Mouse (Mus musculus) adrenal gland, adult (tissue): ENCODE results near the gene Vars2.

Source experiments
- DNase-seq, 2 experiments: peaks; one replicate each; pipeline ENCODE4 v3.0.0; 2022 to 2023; ENCODE audit warnings: low spot score in 1 of 2; ENCODE audit not compliant: inconsistent age in 2 of 2

The Vars2 gene

DNA sequence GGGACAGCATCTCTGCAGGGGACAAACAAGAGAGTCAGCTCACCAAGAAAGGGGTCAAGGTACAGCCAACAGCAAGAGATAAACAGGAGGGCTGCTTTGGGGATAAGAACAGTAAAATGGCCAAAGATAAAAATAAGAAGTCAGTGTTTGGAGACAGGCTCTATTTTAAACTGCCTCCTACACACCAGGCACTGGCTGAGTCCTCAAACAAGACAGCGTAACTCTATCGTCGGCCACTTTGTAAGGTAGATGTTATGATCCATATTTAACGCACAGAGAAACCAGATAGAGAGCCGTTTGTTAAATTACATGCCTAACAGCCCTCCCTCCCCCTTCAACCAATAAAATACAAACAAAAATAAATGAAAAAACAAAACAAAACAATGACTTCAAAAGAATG, 26.5 kb upstream of the Vars2 start:
- DNase-seq = no peak

DNA sequence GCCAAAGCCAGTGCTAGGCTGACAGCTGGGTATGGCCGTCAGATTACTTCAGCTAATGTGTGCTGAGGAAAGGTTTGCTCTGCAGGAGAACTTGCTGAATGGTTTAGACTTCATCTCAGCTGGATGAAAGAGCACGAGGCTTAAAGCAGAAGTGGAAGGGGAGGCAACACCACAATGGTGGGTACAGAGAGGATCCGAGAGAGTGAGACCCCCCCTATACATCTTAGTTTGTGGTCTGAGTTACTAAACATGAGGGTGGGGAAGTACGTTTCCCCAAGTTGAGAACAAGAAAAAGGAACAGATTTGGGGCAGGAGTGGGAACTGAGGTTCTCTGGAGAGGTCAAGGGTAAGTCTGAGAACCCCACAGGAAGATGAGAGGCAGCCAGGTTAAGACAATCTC, 25.0 kb upstream of the Vars2 start:
- DNase-seq = no peak

DNA sequence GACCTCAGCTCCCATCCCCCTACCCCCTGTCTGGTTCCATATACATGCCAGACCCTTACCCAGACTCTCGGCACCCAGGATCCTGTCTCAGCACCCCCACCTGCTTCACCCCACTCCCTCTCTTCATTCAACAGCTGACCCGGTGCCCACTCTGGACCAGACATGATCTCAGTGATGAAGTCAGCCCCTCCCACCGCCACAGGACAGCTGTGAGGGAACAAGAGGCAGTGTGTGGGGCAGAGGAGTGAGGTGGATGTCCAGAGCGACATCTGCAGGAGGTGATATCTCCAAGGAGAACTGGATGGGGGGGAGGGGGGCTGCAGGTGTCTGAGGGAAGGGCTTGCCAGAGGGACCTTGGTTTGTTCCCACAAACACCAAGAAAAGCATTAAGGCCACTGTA, 24.4 kb upstream of the Vars2 start:
- DNase-seq = no peak

DNA sequence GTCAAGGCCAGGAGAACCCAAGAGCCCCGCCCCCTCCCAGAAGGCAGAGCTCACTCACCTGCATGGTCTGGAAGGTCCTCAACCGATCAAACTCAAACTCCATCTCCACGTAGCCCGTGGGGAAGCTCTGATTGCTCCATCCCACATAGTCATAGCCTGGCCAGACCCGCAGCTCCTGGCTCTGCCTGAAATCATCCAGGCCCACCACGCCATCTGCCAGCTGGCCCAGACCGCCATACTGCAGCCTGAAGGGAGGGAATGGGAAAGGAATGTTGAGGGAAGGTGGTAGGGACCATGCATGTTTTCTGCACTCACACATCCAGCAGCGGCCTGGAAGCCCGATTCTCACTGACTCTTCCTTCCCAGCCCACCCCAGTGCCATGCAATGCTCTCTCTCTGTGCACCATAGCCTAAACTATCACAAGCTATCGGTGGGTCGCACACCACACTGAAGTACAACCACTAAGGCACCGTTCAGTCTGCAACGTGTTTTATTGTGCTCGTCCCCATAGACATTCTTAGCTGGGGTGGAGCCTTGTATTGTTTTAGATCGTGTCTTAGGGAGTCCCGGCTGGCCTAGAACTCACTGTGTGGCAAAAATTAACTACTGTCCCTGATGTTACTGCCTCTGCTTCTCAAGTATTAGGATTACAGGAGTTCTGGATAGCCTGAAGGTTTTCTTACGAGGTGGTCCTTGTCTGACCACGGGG, 22.7 kb upstream of the Vars2 start:
- DNase-seq = no peak

DNA sequence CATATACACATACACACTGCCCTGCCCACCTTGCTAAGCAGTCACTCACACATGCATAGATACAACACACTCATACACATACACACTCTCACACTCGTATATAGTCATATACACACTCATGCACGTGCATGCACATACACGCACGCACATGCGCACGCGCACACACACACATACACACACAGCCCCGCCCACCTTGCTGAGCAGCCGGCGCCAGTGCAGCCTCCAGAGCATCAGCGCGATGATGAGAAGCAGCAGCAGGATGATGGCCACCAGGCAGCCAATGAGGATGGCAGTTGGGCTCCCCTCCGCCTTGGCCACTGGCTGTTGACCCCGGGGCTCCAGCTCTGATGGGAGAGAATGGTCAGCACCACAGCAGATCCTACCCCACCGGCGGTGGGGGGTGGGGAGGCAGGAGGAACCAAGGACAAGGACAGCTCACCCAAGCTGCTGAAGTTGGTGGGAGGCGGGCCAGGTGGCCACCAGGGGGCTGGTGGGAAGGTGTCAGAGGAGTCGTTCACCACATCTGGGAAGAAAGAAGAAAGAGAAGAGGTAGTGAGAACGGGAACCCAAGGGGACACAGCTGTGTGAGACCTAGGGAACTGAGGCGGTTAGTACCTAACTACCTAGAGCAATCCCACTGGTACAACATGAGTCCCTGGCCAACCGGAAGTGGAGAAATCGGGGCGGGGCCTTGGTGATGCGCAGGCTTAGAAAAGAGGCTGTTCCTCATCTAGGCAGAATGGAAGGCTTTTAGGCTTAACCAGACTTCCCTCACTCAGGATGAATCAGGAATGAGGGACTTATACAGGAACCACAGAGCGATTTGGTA, 21.2 kb upstream of the Vars2 start:
- DNase-seq = no peak

DNA sequence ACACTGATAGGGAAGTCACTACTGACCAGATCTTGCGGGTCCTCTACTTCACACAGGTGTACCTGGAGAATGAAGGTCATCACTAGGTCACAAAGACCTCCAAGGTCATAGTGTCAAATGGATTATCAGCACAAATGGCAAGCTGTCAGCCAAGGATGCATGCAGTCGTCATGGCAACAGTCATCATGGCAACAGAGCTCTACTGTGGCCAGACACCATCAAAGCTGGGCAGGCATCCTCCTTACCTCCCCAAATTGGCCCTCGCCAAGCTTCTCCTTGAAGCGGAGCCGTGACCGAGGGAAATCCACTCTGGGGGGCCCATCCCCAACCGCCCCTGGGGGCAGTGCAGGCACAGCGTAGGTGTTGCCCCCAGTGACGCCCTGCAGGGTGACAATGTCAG, 17.7 kb upstream of the Vars2 start:
- DNase-seq = no peak

DNA sequence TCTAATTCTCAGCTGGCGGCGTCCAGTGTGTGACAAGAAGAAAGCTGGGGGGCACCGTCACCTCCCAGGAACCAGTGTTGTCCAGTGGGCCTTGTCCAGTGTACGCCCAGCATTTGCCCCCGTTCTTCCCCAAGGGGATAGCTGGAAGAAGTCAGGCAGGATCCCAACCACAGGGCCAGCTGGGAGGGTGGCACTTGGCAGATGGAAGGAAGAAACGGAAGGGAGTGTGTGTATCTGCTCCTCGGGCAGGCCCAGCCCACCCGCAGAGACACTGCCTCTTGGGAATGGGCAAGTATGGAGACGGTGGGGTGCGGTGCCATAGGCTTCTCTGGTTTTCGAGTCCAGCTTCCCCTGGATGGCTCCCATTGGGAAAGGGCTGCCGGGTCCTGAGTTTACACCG, 14.6 kb upstream of the Vars2 start:
- no peak for DNase-seq

DNA sequence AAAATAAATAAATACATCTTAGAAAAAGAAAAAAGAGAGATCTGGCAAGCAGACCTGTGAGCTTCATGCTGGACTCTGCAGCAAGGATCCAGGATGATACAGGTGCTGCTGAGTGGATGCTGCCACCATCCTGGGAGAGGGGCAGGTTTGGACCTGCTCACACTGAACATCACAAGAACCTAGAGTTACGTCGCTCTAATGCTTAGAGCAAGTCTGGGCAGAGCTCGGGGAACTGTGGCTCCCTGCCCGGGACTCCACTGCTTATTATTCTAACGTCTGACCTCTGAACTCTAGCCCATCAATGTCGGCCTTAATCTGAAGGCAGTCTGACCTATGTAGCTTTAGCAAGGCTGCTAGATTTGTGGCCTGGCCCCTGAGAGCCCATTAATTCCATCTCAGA, 13.2 kb upstream of the Vars2 start:
- DNase-seq = no peak

DNA sequence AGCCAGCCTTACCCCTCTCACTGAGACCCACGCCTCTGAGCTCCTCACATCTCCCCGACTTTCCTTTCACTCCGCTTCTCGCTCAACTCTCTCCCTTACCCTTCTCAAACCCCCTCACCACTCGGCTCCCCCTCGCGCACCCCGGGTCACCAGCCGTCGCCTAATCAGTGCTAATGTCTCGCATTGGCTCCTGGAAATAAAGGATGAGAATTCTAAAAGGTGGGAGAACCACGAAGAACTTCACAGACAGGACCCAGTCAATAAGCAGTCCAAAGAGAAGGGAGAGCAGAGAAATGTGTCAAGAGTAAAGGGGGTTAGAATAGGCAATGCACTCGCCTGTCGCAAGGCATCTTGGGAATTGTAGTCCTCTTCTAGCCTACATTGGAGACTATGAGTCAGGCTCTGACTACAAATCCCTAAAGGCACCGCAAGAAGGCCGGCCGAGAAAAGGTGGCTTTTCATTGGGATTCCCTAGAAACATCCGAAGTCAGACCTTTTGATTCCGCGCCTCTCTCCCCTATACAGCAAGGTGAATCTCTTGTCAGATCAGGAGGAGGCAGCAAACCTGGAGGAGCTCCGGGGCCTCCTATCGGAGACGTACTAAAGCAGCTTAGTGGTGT, 6.1 kb upstream of the Vars2 start, which contains the start of gene Gtf2h4:
Gene Gtf2h4, minus strand, starts transcription at position 324 of the 620 bp plus-strand sequence.
- DNase-seq = peak; percentile 88 to 96

DNA sequence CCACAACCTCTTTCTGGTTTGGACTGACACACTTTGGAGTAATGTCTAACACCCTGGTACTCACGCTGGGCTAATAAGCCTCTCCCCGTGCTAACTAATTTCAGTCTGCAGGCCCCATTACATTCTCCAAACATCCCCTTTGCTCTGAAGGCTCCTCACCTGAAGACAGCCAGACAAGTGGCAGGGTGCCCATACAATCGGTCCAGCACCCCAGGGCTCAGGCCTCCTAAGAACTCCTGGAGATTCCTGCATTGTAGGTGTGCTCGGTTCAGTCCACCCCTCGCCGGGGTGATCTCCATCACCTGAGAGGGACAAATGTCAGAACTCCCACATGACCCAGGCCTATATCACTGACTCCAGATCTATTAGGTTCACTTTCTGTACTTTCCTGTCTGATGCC, 5.1 kb upstream of the Vars2 start:
- no peak for DNase-seq

DNA sequence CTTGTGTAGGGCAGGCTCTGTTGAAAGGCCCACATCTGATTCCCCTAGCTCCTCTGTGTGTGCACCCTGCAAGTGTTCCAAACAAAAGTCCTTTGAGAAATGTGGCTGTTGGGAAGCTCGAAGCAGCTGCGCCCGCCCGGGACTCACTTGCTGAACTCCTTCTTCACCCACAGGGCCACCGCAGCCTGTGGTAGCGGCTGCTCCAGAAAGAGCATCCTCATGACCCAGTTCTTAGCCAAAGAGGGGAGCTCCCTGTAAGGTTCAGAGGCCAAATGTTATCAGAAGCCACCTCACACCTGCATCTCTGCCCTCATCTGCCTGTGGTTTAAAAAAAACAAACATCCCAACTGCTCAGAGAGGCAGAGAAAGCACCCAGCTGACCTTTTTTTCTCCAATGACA, 4.5 kb upstream of the Vars2 start:
- no peak for DNase-seq

DNA sequence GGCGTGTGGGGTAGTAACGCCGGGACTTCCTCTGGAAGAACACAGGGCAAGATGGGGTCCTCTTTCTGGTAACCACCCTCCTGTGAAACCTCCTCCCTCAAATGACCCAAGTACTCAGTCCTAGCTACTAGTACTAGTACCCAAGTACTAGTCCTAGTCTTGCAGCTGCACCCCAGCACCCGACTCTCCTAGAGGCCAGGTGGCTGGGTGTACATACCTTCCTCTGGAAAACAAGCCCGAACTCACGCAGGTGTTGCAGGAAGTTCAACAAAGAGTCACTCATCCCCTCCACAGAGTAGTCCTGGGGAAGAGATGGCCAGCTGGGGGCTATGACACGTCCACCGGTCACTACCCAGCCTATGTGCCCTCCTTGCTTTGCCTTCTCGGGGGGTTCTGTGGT, 2.3 kb upstream of the Vars2 start:
- no peak for DNase-seq

DNA sequence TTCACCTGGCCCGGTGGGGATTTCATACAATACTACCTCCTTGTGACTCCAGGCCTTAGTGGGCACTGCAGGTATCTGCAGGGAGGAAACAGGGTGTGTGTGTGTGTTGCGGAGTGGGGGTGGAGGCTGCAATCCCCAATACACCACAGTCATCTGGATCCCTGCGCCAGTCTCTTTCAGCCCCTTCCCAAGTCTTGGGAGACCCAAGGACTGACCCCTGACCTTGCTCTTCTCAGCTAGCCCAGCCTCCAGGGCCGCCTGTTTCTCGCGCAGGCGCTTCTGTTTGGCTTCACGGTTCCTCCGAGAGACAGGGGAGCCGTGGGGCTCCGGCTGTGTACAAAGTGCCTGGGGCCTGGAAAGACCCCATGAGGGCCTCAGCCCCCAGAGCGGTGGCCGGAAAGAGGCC, 538 bp downstream of the Vars2 start:
- DNase-seq = no peak

DNA sequence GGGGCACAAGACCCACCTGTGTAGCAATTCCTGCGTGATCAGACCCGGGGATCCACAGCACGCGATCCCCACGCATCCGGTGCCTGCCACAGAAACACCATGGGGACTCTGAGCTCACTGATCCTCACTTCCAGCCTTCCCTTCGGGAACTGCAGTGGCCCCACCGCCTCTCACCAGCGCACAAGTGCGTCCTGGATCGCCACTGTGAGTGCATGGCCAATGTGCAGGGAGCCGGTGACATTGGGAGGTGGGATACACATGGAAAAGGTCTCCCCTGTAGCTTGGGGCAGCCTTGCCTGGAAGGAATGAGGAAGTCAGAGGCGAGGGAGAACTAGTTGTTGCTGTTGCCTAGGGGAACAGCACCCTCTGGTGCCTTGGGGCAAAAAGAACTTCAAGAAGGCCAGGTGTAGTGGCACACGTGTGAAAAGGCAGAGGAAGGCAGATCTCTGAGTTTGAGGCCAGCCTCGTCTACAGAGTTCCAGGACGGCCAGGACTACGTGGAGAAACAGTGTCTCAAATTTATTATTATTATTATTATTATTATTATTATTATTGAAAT, 1.4 kb downstream of the Vars2 start:
- DNase-seq = peak in 1 of 2 experiments; percentile 54

DNA sequence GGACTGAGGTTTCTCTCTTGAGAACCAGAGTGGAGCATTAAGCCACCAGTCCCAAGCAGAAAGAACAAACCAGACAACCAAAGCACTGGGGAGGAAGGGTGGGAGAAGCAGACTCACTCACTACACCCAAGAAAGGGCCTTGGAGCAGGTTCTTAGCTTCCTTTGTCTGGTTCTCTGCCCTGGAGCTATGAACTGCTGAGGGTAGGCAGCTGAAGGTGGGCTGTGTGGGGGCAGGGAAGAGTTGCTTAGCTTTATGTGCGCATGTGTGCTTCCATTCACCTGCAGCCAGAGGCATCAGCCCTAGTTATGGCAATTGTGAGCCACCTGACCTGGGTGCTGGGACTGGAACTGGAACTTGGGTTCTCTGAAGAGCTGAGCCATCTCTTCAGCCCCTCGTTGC, 14.3 kb downstream of the Vars2 start:
- no peak for DNase-seq

DNA sequence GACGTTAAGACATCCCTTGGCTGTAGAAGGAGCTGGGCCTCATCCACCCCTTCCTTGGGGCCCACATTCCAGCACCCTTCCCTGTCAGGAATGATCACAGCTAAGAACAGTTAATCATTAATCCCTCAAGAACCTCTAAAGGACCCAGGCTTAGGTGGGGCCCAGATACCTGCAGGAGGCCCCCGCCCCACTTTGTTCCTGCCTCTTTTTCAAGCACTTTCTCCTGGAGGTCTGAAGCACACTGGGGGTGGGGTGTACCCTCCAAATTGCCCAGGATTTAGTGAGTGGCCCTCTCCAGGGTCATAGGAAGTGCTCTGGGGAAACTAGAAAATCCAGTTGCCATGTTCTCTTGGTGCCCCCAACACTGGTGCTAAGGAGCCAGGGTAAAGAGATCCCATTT, 18.0 kb downstream of the Vars2 start:
- DNase-seq = no peak

DNA sequence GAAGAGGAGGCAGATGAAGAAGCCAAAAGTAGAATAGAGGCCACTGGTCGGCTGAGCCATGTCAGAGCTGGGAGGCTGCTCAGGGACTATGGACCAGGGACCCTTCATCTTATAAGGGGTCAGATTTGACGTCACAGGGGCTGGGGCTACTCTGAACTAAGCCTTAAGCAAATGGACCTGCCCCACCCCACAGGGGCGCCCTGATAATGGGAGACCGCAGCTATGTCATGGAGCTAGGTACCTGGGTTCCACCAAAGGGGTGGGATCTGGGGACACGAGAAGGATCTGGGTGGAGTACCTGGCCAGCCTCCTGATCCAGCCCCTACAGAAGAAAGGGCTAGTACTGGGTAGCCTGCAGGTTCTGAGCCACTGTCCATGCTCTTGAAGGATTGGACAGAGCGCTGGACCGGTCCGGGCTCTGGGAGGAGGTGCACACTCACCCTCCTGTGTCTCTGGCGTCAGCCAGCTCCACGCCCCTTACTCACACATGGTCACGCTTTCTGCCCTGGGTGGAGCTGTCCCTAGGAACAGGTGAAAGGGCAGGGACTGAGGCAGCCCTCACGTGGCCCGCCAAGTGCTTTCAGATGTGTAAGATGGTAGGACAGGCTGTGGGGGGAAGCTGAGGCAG, 23.7 kb downstream of the Vars2 start, which contains the start of gene Mucl3:
Gene Mucl3, minus strand, starts transcription at position 87 of the 628 bp plus-strand sequence.
- no peak for DNase-seq

DNA sequence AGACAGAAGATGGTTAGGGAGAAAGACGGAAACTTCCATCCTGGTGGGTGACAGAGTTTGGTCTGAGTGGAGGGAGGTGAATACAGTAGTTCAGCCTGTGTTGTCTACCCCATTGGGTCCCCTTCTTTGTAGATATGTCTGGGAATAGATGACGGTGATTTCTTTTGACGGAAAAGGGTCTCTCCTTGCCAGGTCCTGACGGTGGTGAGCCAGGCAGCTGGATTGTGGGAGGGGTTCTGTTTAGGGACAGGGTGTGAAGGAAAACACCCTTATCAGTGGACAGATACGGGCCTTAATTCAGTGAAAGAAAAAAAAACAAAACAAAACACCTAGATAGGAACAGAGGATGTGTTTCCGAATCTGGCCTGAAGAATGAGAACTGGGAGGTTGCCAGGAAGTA, 28.0 kb downstream of the Vars2 start:
- DNase-seq = no peak

DNA sequence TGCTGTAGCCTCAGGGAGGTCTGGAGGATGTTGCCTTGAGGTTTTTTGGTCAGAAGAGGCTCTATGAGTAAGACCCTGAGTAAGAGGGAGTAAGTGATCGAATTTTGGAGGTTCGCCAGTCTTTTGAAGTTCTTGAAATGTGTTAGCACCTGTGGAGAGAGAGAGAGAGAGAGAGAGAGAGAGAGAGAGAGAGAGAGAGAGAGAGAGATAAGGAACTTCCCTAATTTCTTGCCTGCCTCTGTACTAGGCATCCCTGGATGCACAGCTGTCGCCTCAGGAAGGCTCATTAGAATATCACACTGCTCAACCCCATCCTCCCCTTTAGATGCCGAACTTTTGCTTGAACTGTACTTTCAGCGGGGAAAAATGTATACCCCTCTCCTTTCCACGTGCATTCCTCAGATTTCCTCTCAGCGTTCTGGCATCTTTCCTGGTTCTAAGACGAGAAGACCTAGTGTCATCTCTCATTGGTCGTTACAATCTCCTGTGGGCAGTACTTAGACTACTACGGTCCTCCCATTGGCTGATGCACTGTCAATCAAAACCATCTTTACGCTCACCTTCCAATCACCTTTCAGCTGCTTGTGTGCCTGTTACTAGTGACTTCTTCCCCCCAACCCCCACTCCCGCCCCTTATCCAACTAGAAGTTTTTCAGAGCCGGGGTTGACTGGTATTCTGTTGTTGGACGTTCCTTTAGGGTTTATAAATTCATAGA, 28.8 kb downstream of the Vars2 start:
- DNase-seq = peak; percentile 59 to 86

DNA sequence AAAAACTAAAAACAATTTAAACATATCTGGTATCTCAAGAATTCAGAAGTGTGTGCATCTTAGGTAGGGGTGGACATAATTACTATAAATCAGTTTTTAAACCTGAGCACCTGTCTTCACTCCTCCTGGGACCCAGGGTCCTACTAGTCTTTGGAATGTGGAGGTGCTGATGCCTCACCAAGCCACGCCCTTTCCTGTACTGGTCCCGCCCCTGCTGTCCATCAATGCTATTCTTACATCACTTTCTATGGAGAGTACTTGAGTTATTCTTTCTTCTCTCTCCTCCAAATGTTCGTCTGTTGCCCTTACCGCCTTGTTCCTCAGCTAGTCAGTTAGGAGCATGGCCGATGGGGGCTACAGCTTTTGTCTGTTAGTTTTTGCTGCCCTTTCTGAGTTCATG, 31.0 kb downstream of the Vars2 start:
- DNase-seq = peak in 1 of 2 experiments; percentile 61

DNA sequence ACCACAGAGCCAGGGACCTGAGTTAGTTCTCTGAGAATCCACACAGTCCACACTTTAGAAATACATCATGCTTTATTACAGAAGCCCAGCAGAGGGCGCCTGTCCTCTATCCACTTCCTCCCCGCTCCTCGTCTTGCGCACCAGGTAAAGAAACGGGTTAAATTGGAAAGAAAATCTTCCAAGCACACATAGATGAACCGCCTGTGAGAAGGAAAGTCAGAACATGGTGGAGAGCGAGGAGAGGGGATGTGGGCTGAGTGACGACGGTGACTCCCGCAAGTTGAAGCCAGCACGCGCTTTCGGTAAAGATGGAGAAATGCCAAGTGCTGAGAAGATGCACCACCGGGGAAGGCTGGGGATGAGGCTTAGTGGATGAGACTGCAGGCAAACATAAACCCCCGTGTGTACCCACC, 31.7 kb downstream of the Vars2 start:
- peak; percentile 61 to 91 for DNase-seq
